Mouse (Mus musculus): ENCODE data around the gene Urgcp.

Gene Urgcp

GRCm38 (mm10) chr11:5707530-5708353 lies 54.4 kb downstream of the Urgcp start:
- DNase-seq, result peak; percentile 85 to 90

- DNase-seq, result peak in 1 of 2 experiments; percentile 49
Observed at GRCm38 (mm10) chr11:5706874-5707529, 55.2 kb downstream of the Urgcp start.

- no peak for DNase-seq
Observed at GRCm38 (mm10) chr11:5705972-5706371, 56.2 kb downstream of the Urgcp start.

- no peak for DNase-seq
Observed at GRCm38 (mm10) chr11:5703341-5703740, 58.8 kb downstream of the Urgcp start.

- DNase-seq, result no peak
Observed at GRCm38 (mm10) chr11:5702957-5703332, 59.2 kb downstream of the Urgcp start.

- no peak for DNase-seq
Observed at GRCm38 (mm10) chr11:5702271-5702956, 59.8 kb downstream of the Urgcp start.

GRCm38 (mm10) chr11:5701821-5702220 lies 60.4 kb downstream of the Urgcp start:
- DNase-seq, result no peak

- DNase-seq, result no peak
Observed at GRCm38 (mm10) chr11:5701300-5701699, 60.9 kb downstream of the Urgcp start.

- DNase-seq, result no peak
Observed at GRCm38 (mm10) chr11:5700808-5701207, 61.4 kb downstream of the Urgcp start.

GRCm38 (mm10) chr11:5691775-5692174 lies 70.4 kb downstream of the Urgcp start:
- DNase-seq, result peak in 1 of 2 experiments; percentile 49

GRCm38 (mm10) chr11:5684283-5684682 lies 77.9 kb downstream of the Urgcp start:
- no peak for DNase-seq

- no peak for DNase-seq
Observed at GRCm38 (mm10) chr11:5682541-5682940, 79.6 kb downstream of the Urgcp start.

All from kidney, adult 8-10 months (tissue).